Mouse (Mus musculus) cerebellum, postnatal 14 days (tissue): ENCODE results near the gene Fads2.

Experiments used
- DNase-seq, 2 experiments: peaks; one replicate each; pipeline ENCODE4 v3.0.0; 2021; ENCODE audit warnings: mixed read lengths in 2 of 2

Gene Fads2

DNA sequence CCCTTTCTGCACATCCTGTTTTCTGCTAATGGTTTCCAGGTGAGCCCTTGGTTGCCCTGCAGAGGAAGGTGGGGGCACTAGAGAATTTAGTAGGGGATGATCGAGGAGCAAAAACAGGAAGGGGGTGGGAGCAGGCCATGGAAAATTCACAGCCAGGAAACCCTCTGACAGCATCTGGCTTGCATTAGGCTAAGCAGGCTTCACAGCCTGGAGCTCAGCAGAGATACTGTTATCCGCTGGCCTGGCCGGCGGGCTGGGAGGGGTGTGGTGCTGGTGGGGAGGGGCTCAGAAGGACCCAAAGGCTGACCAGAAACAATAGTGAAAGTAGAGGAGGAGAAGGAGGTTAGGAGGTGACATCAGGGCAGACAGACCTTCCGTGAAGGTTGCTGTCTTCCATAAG lies 87.6 kb downstream of the Fads2 start:
- DNase-seq, result no peak

DNA sequence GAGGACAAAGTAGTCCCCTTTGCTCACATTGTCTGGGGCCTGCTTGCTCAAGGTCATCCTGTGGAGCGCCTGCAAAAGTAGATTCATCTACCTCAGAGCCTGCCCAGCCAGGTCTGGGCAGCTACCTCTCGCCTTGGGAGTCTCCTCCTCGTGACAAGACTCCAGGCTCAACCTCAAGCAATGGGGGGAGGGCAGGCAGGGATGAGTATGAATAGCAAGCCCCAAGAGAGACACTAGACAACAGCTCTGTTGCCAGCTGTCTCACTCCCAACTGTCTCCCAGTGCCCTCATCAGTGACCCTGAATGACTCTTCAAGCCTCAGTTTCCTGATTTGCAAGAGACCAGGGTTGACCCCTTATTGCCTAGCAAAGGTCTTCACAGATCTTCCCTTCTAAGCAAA lies 88.2 kb downstream of the Fads2 start:
- DNase-seq, result no peak

DNA sequence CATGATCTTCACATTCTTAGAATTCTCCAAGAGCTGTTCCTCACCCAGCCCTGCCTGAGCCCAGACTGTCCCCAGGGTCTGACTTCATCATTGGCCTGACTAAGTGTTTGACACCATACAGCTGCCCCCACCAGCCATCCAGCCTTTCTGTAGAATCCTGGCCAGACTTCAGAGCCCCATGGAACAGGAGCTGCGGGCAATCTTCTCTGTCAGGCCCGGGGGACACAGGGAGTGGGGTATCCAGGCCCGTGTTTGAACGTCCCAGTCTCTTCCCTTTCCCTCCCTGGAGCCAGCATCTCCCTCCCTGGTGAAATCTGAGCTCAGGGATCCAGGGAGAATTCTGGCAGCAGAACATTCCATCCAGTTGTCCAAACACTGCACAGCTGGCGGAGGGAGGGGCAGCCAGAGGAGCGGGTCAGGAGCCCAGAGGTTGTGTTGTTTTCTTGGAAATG lies 88.7 kb downstream of the Fads2 start:
- no peak for DNase-seq
